Mouse (Mus musculus) midbrain, postnatal 0 days (tissue): ENCODE measurements around the gene Slc24a4. TPM values are rescaled to one million over a fixed set of nuclear protein-coding genes. Genes with fewer than 3 reads are reported as not detected.

Experiments used
- ATAC-seq: fragments of 200-750 bp; cut with Nextera tagmentation; 2 replicates; pipeline ENCODE4 v1.8.0; 2017; ENCODE audit warnings: moderate number of reproducible peaks, mild to moderate bottlenecking, moderate TSS enrichment, moderate library complexity; ENCODE audit not compliant: low FRiP score
- DNase-seq: peaks from one replicate; pipeline ENCODE4 v3.0.0-alpha.2; 2015; ENCODE audit warnings: low spot score
- H3K27ac ChIP-seq: fragments of 300-500 bp; sonication (generic); 2 replicates; pipeline ENCODE4 v1.5.1; 2014; ENCODE audit warnings: low read depth, mild to moderate bottlenecking, low read length, mixed read lengths
- H3K27me3 ChIP-seq: fragments of 300-500 bp; sonication (generic); 2 replicates; pipeline ENCODE4 v1.6.1; 2014; ENCODE audit warnings: low read length, control low read depth, mixed read lengths; ENCODE audit not compliant: insufficient read depth
- H3K36me3 ChIP-seq: fragments of 300-500 bp; sonication (generic); 2 replicates; pipeline ENCODE4 v1.6.1; 2014; ENCODE audit warnings: low read length, control low read depth, mixed read lengths; ENCODE audit not compliant: insufficient read depth
- H3K4me1 ChIP-seq: fragments of 300-500 bp; sonication (generic); 2 replicates; pipeline ENCODE4 v1.6.1; 2014; ENCODE audit warnings: mild to moderate bottlenecking, control low read depth, antibody characterized with exemption, low read length, mixed read lengths; ENCODE audit not compliant: insufficient read depth
- H3K4me2 ChIP-seq: fragments of 300-500 bp; sonication (generic); 2 replicates; pipeline ENCODE4 v1.6.1; 2014; ENCODE audit warnings: low read depth, mild to moderate bottlenecking, low read length, mixed read lengths; ENCODE audit not compliant: poor library complexity, severe bottlenecking
- H3K4me3 ChIP-seq: fragments of 300-500 bp; sonication (generic); 2 replicates; pipeline ENCODE4 v1.5.1; 2014; ENCODE audit warnings: low read depth, mild to moderate bottlenecking, low read length, moderate library complexity
- H3K9ac ChIP-seq: fragments of 300-500 bp; sonication (generic); replicated peaks from 2 replicates; pipeline ENCODE4 v1.6.1; 2014; ENCODE audit warnings: mild to moderate bottlenecking, low read length, moderate library complexity, mixed read lengths; ENCODE audit not compliant: poor library complexity, severe bottlenecking
- H3K9me3 ChIP-seq: fragments of 300-500 bp; sonication (generic); 2 replicates; pipeline ENCODE4 v1.6.1; 2016; ENCODE audit warnings: low read length, control low read depth
- CTCF ChIP-seq: IDR thresholded peaks from 2 replicates; pipeline ENCODE4 v1.5.1; 2016; ENCODE audit warnings: antibody characterized with exemption, mild to moderate bottlenecking
- WGBS: fragments of 180-500 bp; shearing (Covaris S2); extraction: QIAGEN DNeasy Blood & Tissue Kit; methylation state at CpG from one replicate; pipeline ENCODE4 v1.1.7; 2014; 5-methylcytosine and 5-hydroxymethylcytosine counted together
- polyA plus RNA-seq: library from polyadenylated mRNA; unstranded; fragments of >200 nt; fragmentation: Nextera tagmentation; extraction: Ambion mirVana; gene quantifications from 2 replicates; pipeline ENCODE4 v1.2.1, GENCODE M21; 2015
- total RNA-seq: library from RNA; depleted of rRNA; stranded (reverse); fragments of >200 nt; gene quantifications from 2 replicates; pipeline ENCODE4 v1.2.3, GENCODE M21; 2014; rRNA removed

The Slc24a4 gene
- total and polyA plus RNA-seq, 2 experiments from 2014 or later: 2.4 to 5.3 TPM

DNA sequence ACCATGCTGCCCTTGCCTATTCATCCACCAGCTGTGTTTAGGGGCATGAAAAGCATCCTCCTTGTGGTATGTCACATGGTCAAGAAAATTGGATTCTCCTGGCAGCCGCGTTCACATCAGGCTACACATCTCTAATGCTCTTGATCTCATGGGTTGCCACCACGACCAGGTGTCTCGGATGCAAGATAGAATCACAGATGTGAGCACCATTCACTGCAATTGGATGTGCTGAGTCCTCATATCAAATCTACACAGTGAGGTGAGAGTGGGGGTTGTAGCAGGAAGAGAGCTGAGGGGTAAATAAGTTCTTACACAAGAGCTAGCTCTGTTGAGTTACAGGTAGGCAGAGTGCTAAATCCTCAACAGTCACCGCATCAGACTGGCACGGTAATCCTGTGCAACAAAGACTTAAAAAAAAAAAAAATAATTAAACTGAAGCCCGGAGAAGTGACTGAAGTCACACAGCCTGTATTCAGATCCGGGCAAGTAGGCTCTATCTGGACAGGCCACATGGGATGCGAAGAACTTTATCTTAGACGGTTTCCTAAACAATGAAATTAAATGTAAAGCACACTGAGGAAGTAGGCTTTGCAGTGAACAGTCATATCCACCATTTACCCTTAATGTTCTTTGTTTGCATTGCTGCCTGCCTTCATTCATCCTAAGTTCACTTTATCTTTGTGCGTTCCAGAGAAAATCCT lies 180.7 kb downstream of the Slc24a4 start:
- Histone ChIP-seq H3K9me3 (no peaks in the 10 kb centered on the region), H3K9ac (no peak overlapping the region), H3K36me3 (no peaks in the 10 kb centered on the region), H3K4me1 (no peaks in the 10 kb centered on the region), H3K4me3 (no peak overlapping the region), H3K27ac (no peak overlapping the region), H3K4me2 (no peak overlapping the region), H3K27me3 (no peaks in the 10 kb centered on the region)
- DNase-seq (no peak), ATAC-seq (no peak)
- TF ChIP-seq CTCF: no peak
- WGBS: 87% methylated on average over 11 of the region's 11 CpGs

DNA sequence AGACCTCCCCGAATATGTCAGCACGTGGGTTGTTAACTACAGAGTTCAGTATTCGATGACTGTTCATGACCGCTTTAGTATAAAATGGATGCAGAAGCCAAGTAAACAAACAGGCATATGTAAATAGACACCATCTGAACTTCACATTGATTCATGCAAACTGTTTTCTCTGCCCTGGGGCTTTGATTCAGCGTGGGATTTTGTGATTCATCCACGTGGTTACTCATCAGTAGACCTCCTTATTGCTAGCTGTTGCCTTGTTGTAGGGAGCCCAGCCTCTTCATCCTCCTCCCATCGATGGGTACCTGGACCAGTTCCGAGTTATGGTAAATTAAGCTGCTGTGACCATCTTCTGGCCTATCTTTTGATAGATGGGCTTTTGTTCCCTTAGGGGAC lies 181.3 kb downstream of the Slc24a4 start:
- no peaks in the 10 kb centered on the region for H3K27me3 ChIP-seq
- DNase-seq (no peak), ATAC-seq (no peak)
- no peaks in the 10 kb centered on the region for H3K36me3 ChIP-seq
- H3K4me2 ChIP-seq: no peak overlapping the region
- H3K4me1 ChIP-seq: no peaks in the 10 kb centered on the region
- H3K9me3 ChIP-seq: no peaks in the 10 kb centered on the region
- H3K27ac ChIP-seq: no peak overlapping the region
- H3K9ac ChIP-seq: no peak overlapping the region
- no peak for TF ChIP-seq CTCF
- H3K4me3 ChIP-seq: no peak overlapping the region
- 84% methylated on average over 8 of the region's 8 CpGs for WGBS

DNA sequence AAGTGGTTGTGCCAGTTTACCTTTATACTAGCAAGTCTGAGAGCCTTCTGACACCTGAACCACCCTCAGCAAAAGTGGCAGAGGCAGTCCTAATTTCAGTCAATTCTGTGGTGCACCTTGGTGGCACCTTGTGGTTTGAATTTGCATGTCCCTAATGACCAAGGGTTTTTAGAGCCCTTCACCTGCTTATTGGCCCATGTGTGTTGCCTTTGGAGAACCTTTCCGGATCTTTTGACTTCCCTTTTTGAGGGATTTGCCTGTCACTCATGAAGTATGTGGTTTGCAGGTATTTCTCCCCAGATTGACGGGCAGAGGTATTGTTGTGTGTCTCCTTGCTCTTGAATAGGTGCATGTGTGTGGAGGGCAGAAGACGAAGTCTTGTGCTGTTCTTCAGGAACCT lies 181.7 kb downstream of the Slc24a4 start:
- no peak overlapping the region for H3K9ac ChIP-seq
- H3K36me3 ChIP-seq: no peaks in the 10 kb centered on the region
- H3K4me1 ChIP-seq: no peaks in the 10 kb centered on the region
- DNase-seq (no peak), ATAC-seq (no peak)
- H3K9me3 ChIP-seq: no peaks in the 10 kb centered on the region
- no peak overlapping the region for H3K4me3 ChIP-seq
- no peak for TF ChIP-seq CTCF
- H3K27ac ChIP-seq: no peak overlapping the region
- 93% methylated on average over 3 of the region's 3 CpGs for WGBS
- H3K27me3 ChIP-seq: no peaks in the 10 kb centered on the region
- no peak overlapping the region for H3K4me2 ChIP-seq

DNA sequence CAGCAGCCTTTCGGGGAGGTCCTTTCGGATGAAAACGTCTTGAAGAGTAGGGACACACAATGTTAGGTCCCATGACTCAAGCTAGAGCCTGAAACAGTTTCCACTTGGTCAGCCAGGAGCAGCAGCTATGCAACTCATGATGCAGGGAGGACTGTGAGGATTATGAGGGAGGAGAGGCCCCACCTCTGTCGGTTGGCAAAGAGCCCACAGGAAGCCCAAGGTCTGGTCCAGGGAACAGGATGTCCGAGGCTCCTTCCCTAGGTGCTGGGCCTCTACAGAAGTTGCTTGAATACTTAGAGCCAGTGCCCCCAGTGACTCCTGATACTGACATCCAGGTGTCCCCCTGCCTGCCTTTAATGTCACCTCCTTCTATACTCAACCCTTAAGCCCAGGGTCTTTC lies 182.9 kb downstream of the Slc24a4 start:
- no peaks in the 10 kb centered on the region for H3K27me3 ChIP-seq
- no peak for ATAC-seq
- H3K4me2 ChIP-seq: no peak overlapping the region
- H3K4me1 ChIP-seq: no peaks in the 10 kb centered on the region
- no peak for TF ChIP-seq CTCF
- 89% methylated on average over 5 of the region's 5 CpGs for WGBS
- H3K27ac ChIP-seq: no peak overlapping the region
- H3K9ac ChIP-seq: no peak overlapping the region
- H3K4me3 ChIP-seq: no peak overlapping the region
- H3K9me3 ChIP-seq: no peaks in the 10 kb centered on the region
- no peaks in the 10 kb centered on the region for H3K36me3 ChIP-seq
- no peak for DNase-seq

Other genes with a start within 250 kb of the Slc24a4 start
- 21.5 and 24.8 TPM in 2 replicates for gene Trip11, start 215.5 kb upstream of the Slc24a4 start, total RNA-seq
- gene Trip11, start 215.5 kb upstream of the Slc24a4 start, polyA plus RNA-seq: 21.4 and 26.3 TPM in 2 replicates
- gene Atxn3, start 170.5 kb upstream of the Slc24a4 start, total RNA-seq: 12.4 and 13.4 TPM in 2 replicates
- 7.6 and 8.0 TPM in 2 replicates for gene Atxn3, start 170.5 kb upstream of the Slc24a4 start, polyA plus RNA-seq
- 28.0 and 28.5 TPM in 2 replicates for gene Cpsf2, start 152.7 kb upstream of the Slc24a4 start, total RNA-seq
- gene Cpsf2, start 152.7 kb upstream of the Slc24a4 start, polyA plus RNA-seq: 25.2 and 25.5 TPM in 2 replicates
- gene Rin3, start 154.3 kb downstream of the Slc24a4 start, total RNA-seq: 3.7 and 5.9 TPM in 2 replicates
- gene Rin3, start 154.3 kb downstream of the Slc24a4 start, polyA plus RNA-seq: 1.6 and 1.8 TPM in 2 replicates